Mouse (Mus musculus) CH12.LX (cell line): Measurements from ENCODE around the gene Casz1. TPM values are rescaled to one million over a fixed set of nuclear protein-coding genes. Genes with fewer than 3 reads are reported as not detected.

ENCODE experiments used
- DNase-seq: peaks from one replicate; pipeline ENCODE4 v3.0.0-alpha.2; 2013; ENCODE audit errors: extremely low read depth
- H3K27ac ChIP-seq: 2 replicates; pipeline ENCODE4 v1.5.1; 2012; ENCODE audit warnings: low read depth, mild to moderate bottlenecking, control low read depth, moderate library complexity; ENCODE audit not compliant: insufficient read depth
- H3K27me3 ChIP-seq: replicated peaks from 2 replicates; pipeline ENCODE3; 2012; ENCODE audit warnings: inconsistent platforms
- H3K36me3 ChIP-seq, 2 experiments: replicated peaks in 1 of 2; 2 replicates each; pipeline versions ENCODE3 to v1.6.1; 2012; ENCODE audit warnings: inconsistent platforms in 1 of 2, low read length in 1 of 2, mild to moderate bottlenecking in 1 of 2, mixed read lengths in 1 of 2, moderate library complexity in 1 of 2; ENCODE audit not compliant: control insufficient read depth in 1 of 2, insufficient read depth in 1 of 2
- H3K4me1 ChIP-seq, 2 experiments: 2 replicates each; pipeline ENCODE4 v1.6.1; 2012; ENCODE audit warnings: inconsistent platforms in 1 of 2, moderate library complexity in 1 of 2; ENCODE audit not compliant: insufficient read depth in 2 of 2, control insufficient read depth in 1 of 2
- H3K4me2 ChIP-seq: 2 replicates; pipeline ENCODE4 v1.6.1; 2012; ENCODE audit warnings: low read depth, mild to moderate bottlenecking, control low read depth; ENCODE audit not compliant: poor library complexity, insufficient read depth, severe bottlenecking
- H3K4me3 ChIP-seq, 3 experiments: fragments of 150-350 bp in 1 of 3; sonication (generic) in 1 of 3; replicated peaks in 1 of 3; 2 replicates each; pipeline versions ENCODE3 to v1.5.1; 2011 to 2012; ENCODE audit warnings: low read depth in 2 of 3, low read length in 2 of 3, mild to moderate bottlenecking in 2 of 3, moderate library complexity in 2 of 3, control low read depth in 1 of 3, improper control_type of control experiment in 1 of 3, inconsistent platforms in 1 of 3, mixed read lengths in 1 of 3; ENCODE audit not compliant: poor library complexity in 1 of 3
- H3K79me2 ChIP-seq: replicated peaks from 2 replicates; pipeline ENCODE4 v1.6.1; 2012; ENCODE audit warnings: mild to moderate bottlenecking, moderate library complexity; ENCODE audit not compliant: control insufficient read depth, poor library complexity, insufficient read depth, severe bottlenecking; ENCODE audit errors: extremely low read depth
- H3K9ac ChIP-seq: 2 replicates; pipeline ENCODE4 v1.6.1; 2012; ENCODE audit warnings: low read depth, mild to moderate bottlenecking, control low read depth, moderate library complexity; ENCODE audit not compliant: insufficient read depth
- H3K9me3 ChIP-seq: replicated peaks from 2 replicates; pipeline ENCODE3; 2012; ENCODE audit warnings: low read length, inconsistent platforms, mixed read lengths
- BHLHE40 ChIP-seq: IDR thresholded peaks from 2 replicates; pipeline ENCODE4 v1.6.1; 2011; ENCODE audit warnings: mild to moderate bottlenecking, low read depth, low read length, improper control_type of control experiment
- CHD2 ChIP-seq: IDR thresholded peaks from 2 replicates; pipeline ENCODE4 v1.6.1; 2011; ENCODE audit warnings: low read length, improper control_type of control experiment
- E2F4 ChIP-seq: IDR thresholded peaks from 2 replicates; pipeline ENCODE4 v1.6.1; 2011; ENCODE audit warnings: low read depth, low read length, improper control_type of control experiment; ENCODE audit not compliant: insufficient replicate concordance
- GABPA ChIP-seq: IDR thresholded peaks from 2 replicates; pipeline ENCODE4 v1.6.1; 2012; ENCODE audit warnings: low read depth, low read length, improper control_type of control experiment, inconsistent platforms; ENCODE audit not compliant: insufficient replicate concordance
- HCFC1 ChIP-seq: IDR thresholded peaks from 2 replicates; pipeline ENCODE4 v1.6.1; 2012; ENCODE audit warnings: low read depth, mild to moderate bottlenecking, inconsistent platforms, low read length, improper control_type of control experiment
- JUN ChIP-seq: IDR thresholded peaks from 2 replicates; pipeline ENCODE4 v1.6.1; 2011; ENCODE audit warnings: low read depth, mild to moderate bottlenecking, low read length, improper control_type of control experiment, moderate library complexity; ENCODE audit not compliant: insufficient read depth
- JUND ChIP-seq: conservative IDR thresholded peaks from 2 replicates; pipeline ENCODE4 v1.6.1; 2011; ENCODE audit warnings: low read depth, low read length, improper control_type of control experiment
- MAFK ChIP-seq: IDR thresholded peaks from 2 replicates; pipeline ENCODE4 v1.6.1; 2011; ENCODE audit warnings: low read length, improper control_type of control experiment; ENCODE audit not compliant: insufficient replicate concordance
- MEF2A ChIP-seq: IDR thresholded peaks from 2 replicates; pipeline ENCODE4 v1.6.1; 2014; ENCODE audit warnings: low read depth, mild to moderate bottlenecking, inconsistent platforms, low read length, improper control_type of control experiment, borderline replicate concordance
- MXI1 ChIP-seq: IDR thresholded peaks from 2 replicates; pipeline ENCODE4 v1.6.1; 2011; ENCODE audit warnings: mild to moderate bottlenecking, low read depth, low read length, improper control_type of control experiment
- MYC ChIP-seq: IDR thresholded peaks from 2 replicates; pipeline ENCODE4 v1.6.1; 2011; ENCODE audit warnings: low read depth, mild to moderate bottlenecking, improper control_type of control experiment, low read length
- NELFE ChIP-seq: IDR thresholded peaks from 2 replicates; pipeline ENCODE4 v1.6.1; 2011; ENCODE audit warnings: low read depth, low read length, improper control_type of control experiment
- PAX5 ChIP-seq: IDR thresholded peaks from 2 replicates; pipeline ENCODE4 v1.6.1; 2012; ENCODE audit warnings: low read length, inconsistent platforms, mixed read lengths
- POLR2AphosphoS2 ChIP-seq: IDR thresholded peaks from 2 replicates; pipeline ENCODE4 v1.6.1; 2011; ENCODE audit warnings: low read depth, low read length, improper control_type of control experiment
- RAD21 ChIP-seq: IDR thresholded peaks from 2 replicates; pipeline ENCODE4 v1.6.1; 2011; ENCODE audit warnings: low read depth, mild to moderate bottlenecking, low read length, improper control_type of control experiment, moderate library complexity
- SIN3A ChIP-seq: IDR thresholded peaks from 2 replicates; pipeline ENCODE4 v1.6.1; 2012; ENCODE audit warnings: low read length, improper control_type of control experiment, inconsistent platforms
- SMC3 ChIP-seq: IDR thresholded peaks from 2 replicates; pipeline ENCODE4 v1.6.1; 2011; ENCODE audit warnings: low read depth, low read length, improper control_type of control experiment
- TCF12 ChIP-seq: IDR thresholded peaks from 2 replicates; pipeline ENCODE4 v1.6.1; 2014; ENCODE audit warnings: low read depth, mild to moderate bottlenecking, inconsistent platforms, low read length, improper control_type of control experiment
- USF1 ChIP-seq: IDR thresholded peaks from 2 replicates; pipeline ENCODE4 v1.6.1; 2014; ENCODE audit warnings: low read depth, mild to moderate bottlenecking, inconsistent platforms, low read length, improper control_type of control experiment
- dilution Hi-C: fragments of 300-500 bp; cut with MboI; formaldehyde crosslinking; loops from 2 replicates; pipeline ENCODE4 v1.14.3; 2020; ENCODE audit warnings: low sequenced_read_pairs; ENCODE audit not compliant: extremely low pct_unique_long_range_greater_than_20kb, extremely low pct_ligation_motif_present
- in situ Hi-C: fragments of 300-500 bp; cut with MboI; formaldehyde crosslinking; loops from 3 replicates; pipeline ENCODE4 v1.14.3; 2019; ENCODE audit warnings: low sequenced_read_pairs, low pct_ligation_motif_present, low pct_unique_long_range_greater_than_20kb, mixed read lengths
- polyA plus RNA-seq: library from polyadenylated mRNA; unstranded; fragments of >175 nt; gene quantifications from 2 replicates; pipeline ENCODE4 v1.2.1, GENCODE M21; 2012; ENCODE audit warnings: low read depth; ENCODE audit not compliant: insufficient read length
- total RNA-seq, 2 experiments: library from RNA; depleted of rRNA; stranded (reverse); fragments of 300-350 nt in 1 of 2; fragments of >200 nt in 1 of 2; gene quantifications; 2 replicates each; pipeline ENCODE4 v1.2.3; 2012 to 2014

The Casz1 gene
- total and polyA plus RNA-seq, 3 experiments = 0.12 to 0.36 (median 0.17) TPM

DNA sequence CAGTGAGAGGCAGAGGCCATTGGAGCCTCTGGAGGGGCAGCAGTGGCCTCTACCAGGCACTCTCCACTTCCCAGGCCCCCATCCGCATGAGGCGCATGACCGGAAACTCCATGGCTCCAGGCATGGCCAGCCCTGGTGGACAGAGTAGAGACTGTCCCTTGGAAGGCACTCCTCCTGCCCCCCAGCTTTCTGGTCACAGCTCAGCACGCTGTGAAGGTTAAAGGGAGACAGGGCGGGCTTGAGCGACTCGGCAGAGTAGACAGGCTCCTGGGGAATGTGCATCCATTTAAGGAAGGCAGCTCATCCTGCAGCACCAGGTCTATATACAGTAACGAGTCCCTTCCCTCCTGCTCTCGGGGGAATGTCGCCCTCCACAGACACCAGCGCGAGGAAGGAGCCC lies 155.8 kb downstream of the Casz1 start:
- Histone ChIP-seq H3K79me2 (no peaks in the 10 kb centered on the region), H3K4me1 (no peaks in the 10 kb centered on the region), H3K4me3 (no peak overlapping the region), H3K4me2 (no peak overlapping the region), H3K27ac (no peak overlapping the region), H3K9ac (no peak overlapping the region), H3K9me3 (no peaks in the 10 kb centered on the region), H3K36me3 (peaks cover 40 to 99% of the 10 kb centered on the region in 2 experiments), H3K27me3 (no peaks in the 10 kb centered on the region)
- in situ Hi-C loops (no loop called here), dilution Hi-C loops (no loop called here)
- no peak for TF ChIP-seq JUND
- DNase-seq = no peak

- in situ Hi-C loops = no loop called here
- Histone ChIP-seq H3K9ac (no peak overlapping the region), H3K27ac (no peak overlapping the region), H3K4me1 (no peaks in the 10 kb centered on the region), H3K79me2 (no peaks in the 10 kb centered on the region), H3K9me3 (no peaks in the 10 kb centered on the region), H3K36me3 (peaks cover 48 to 99% of the 10 kb centered on the region in 2 experiments), H3K4me2 (no peak overlapping the region), H3K4me3 (no peak overlapping the region), H3K27me3 (no peaks in the 10 kb centered on the region)
- no peak for TF ChIP-seq PAX5
- TF ChIP-seq POLR2AphosphoS2 = no peak
- no peak for TF ChIP-seq SMC3
- TF ChIP-seq MYC = no peak
- TF ChIP-seq SIN3A = no peak
- no peak for TF ChIP-seq HCFC1
- no peak for TF ChIP-seq NELFE
- TF ChIP-seq MEF2A = no peak
- TF ChIP-seq E2F4 = no peak
- no peak for TF ChIP-seq MAFK
- no peak for TF ChIP-seq CHD2
- no peak for TF ChIP-seq GABPA
- TF ChIP-seq JUN = no peak
- TF ChIP-seq RAD21 = no peak
- TF ChIP-seq TCF12 = no peak
- no peak for TF ChIP-seq MXI1
- no peak for TF ChIP-seq USF1
- TF ChIP-seq BHLHE40 = no peak
- DNase-seq = no peak
- dilution Hi-C loops = no loop called here
These were observed 156.9 kb downstream of the Casz1 start for GRCm38 (mm10) chr4:148961081-148961480.
